Mouse (Mus musculus) CH12.LX (cell line): ENCODE data around the gene Hist1h2ae.

Experiments used
- HCFC1 ChIP-seq: IDR thresholded peaks from 2 replicates; pipeline ENCODE4 v1.6.1; 2012; ENCODE audit warnings: low read depth, mild to moderate bottlenecking, inconsistent platforms, low read length, improper control_type of control experiment
- TBP ChIP-seq: conservative IDR thresholded peaks from 2 replicates; pipeline ENCODE4 v1.6.1; 2011; ENCODE audit warnings: low read depth, low read length, improper control_type of control experiment

- TF ChIP-seq HCFC1 (no peak), TBP (no peak)
These were observed 45.1 kb downstream of the Hist1h2ae start for GRCm38 (mm10) chr13:23525901-23526300.
